Mouse (Mus musculus): Measurements from ENCODE around the gene Mapkap1. TPM values are rescaled to one million over a fixed set of nuclear protein-coding genes. Genes with fewer than 3 reads are reported as not detected.

Mapkap1 gene
- polyA plus RNA-seq, 1 experiment: 50.4 TPM

GRCm38 (mm10) chr2:34671385-34672026 lies 264.9 kb downstream of the Mapkap1 start:
- H3K27me3 ChIP-seq (ENCODE audit: control insufficient read depth, insufficient read depth, low read length): no peaks in the 10 kb centered on the region
- peak overlapping the region; percentile 88 for H3K4me3 ChIP-seq (replicated peaks; ENCODE audit: insufficient read depth, low read depth, low read length)
- H3K27ac ChIP-seq (ENCODE audit: insufficient read depth, low read length): peak overlapping the region; percentile 24; the same call in 1 of the 2 replicates
- H3K4me1 ChIP-seq (ENCODE audit: control insufficient read depth, insufficient read depth, low read length): peaks cover 17% of the 10 kb centered on the region
- WGBS: 34% methylated on average over 31 of the region's 31 CpGs
- peak; percentile 68 for TF ChIP-seq CTCF (IDR thresholded peaks at IDR 0.05; ENCODE audit: borderline replicate concordance, insufficient read depth, low read depth, low read length)
- TF ChIP-seq POLR2A (IDR thresholded peaks at IDR 0.05; ENCODE audit: borderline replicate concordance, insufficient read depth, low read length): peak; percentile 37; the same call in 1 of the 2 replicates
- DNase-seq: peak; percentile 55 to 60

GRCm38 (mm10) chr2:34673846-34674245 lies 267.3 kb downstream of the Mapkap1 start:
- Histone ChIP-seq H3K4me3 (replicated peaks; ENCODE audit: insufficient read depth, low read depth, low read length) (no peak overlapping the region), H3K4me1 (ENCODE audit: control insufficient read depth, insufficient read depth, low read length) (peaks cover 10% of the 10 kb centered on the region), H3K27ac (ENCODE audit: insufficient read depth, low read length) (no peak overlapping the region), H3K27me3 (ENCODE audit: control insufficient read depth, insufficient read depth, low read length) (no peaks in the 10 kb centered on the region)
- WGBS: 55% methylated on average over 11 of the region's 11 CpGs
- peak; percentile 72 to 76 for DNase-seq
- no peak for TF ChIP-seq CTCF (IDR thresholded peaks at IDR 0.05; ENCODE audit: borderline replicate concordance, insufficient read depth, low read depth, low read length)
- no peak for TF ChIP-seq POLR2A (IDR thresholded peaks at IDR 0.05; ENCODE audit: borderline replicate concordance, insufficient read depth, low read length)

Other genes starting within 250 kb of the Mapkap1 start
- 31.0 and 32.0 TPM in 2 replicates for gene Pbx3, start 33.6 kb upstream of the Mapkap1 start, polyA plus RNA-seq (2012; rRNA removed)

Data from cerebellum, adult 2 months (tissue).